In the genomic region with DNA sequence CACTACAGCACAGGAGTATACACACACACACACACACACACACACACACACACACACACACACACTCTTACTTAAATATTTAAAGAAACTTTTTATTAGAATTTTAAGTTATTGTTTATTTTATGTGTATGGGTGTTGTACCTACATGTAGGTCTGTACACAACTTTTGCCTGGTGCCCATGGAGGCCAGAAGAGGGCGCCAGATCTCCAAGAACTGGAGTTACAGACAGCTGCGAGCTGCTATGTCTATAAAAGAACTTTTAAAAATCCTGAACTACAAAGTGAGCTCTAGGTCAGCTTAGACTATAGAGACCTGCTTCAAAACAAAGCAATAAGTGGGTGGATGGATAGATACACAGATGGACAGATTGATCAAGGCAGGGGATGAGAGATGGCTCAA, we compare ENCODE assay signal across 9 mouse cellular contexts. TPM values are rescaled to one million over a fixed set of nuclear protein-coding genes. Genes with fewer than 3 reads are reported as not detected.
DNase-seq lines count a peak whose midpoint lies in the region; ATAC-seq lines count a peak whose summit lies in the region.
"Had no signal": no experiment of that assay in that cellular context is flagged by ENCODE, and none has a peak within 500 bp of the region (broad histone marks: within the 10 kb centered on the region; RNA-seq: fewer than 3 reads in every experiment).

No protein-coding gene starts in this region.

- DNase-seq in heart, adult 8-10 months (ENCODE audit: low spot score) = peak; percentile 60
- DNase-seq in A20 (ENCODE audit: low read depth, low spot score) = peak; percentile 78
- DNase-seq in adrenal gland, adult (ENCODE audit: inconsistent age in 2 of 2, low spot score in 1 of 2) = peak; percentile 76 to 89
- DNase-seq in embryo, embryonic 9.5 days (ENCODE audit: extremely low spot score) = peak; percentile 38
- peak; percentile 74 for DNase-seq in kidney, adult 9 months
- peak; percentile 82 for DNase-seq in testis, postnatal 10 days (ENCODE audit: low spot score)

- H3K4me3 ChIP-seq in heart, embryonic 12.5 days = no peak overlapping the region
- H3K4me3 ChIP-seq: lung, embryonic 15.5 days had no signal

- 34% methylated on average over 2 of the region's 2 CpGs for WGBS in heart, embryonic 12.5 days

- H3K9me3 ChIP-seq in heart, embryonic 12.5 days (replicated peaks) = no peaks in the 10 kb centered on the region
- H3K9me3 ChIP-seq: lung, embryonic 15.5 days had no signal

- ATAC-seq in heart, embryonic 12.5 days (ENCODE audit: insufficient number of reproducible peaks, low FRiP score) = no peak
- ATAC-seq in megakaryocyte-erythroid progenitor cell, adult 5-6 weeks (replicated peaks; ENCODE audit: low FRiP score, low TSS enrichment, poor library complexity, severe bottlenecking) = peak; percentile 67

- no peak overlapping the region for H3K9ac ChIP-seq in heart, embryonic 12.5 days
- H3K9ac ChIP-seq: lung, embryonic 15.5 days had no signal

- no peaks in the 10 kb centered on the region for H3K27me3 ChIP-seq in heart, embryonic 12.5 days (replicated peaks)
- H3K27me3 ChIP-seq: lung, embryonic 15.5 days had no signal

- H3K4me2 ChIP-seq in heart, embryonic 12.5 days = no peak overlapping the region
- H3K4me2 ChIP-seq: lung, embryonic 15.5 days had no signal

- peaks cover 21% of the 10 kb centered on the region for H3K36me3 ChIP-seq in heart, embryonic 12.5 days

- H3K4me1 ChIP-seq in heart, embryonic 12.5 days (replicated peaks) = peaks cover 12% of the 10 kb centered on the region
- H3K4me1 ChIP-seq: lung, embryonic 15.5 days had no signal

- H3K27ac ChIP-seq in heart, embryonic 12.5 days (ENCODE audit: poor library complexity, severe bottlenecking) = no peak overlapping the region
- H3K27ac ChIP-seq: lung, embryonic 15.5 days had no signal

RNA-seq across cellular contexts. Expression of gene Trpc4ap, which starts 18.6 kb away (rescaled TPM):
- total RNA-seq in heart, adult 8-10 months (2022) = 10 to 100 TPM; 85.4 to 95.8 (median 88.4) TPM
- polyA plus RNA-seq in heart, embryonic 12.5 days (2016; fragmentation: Nextera tagmentation; extraction: Ambion mirVana) = 115 and 117 TPM in 2 replicates
- total RNA-seq in megakaryocyte-erythroid progenitor cell, adult 5-6 weeks (2014; fragmentation: Nextera tagmentation) = 86.6 and 122 TPM in 2 replicates
- 45.2 and 61.0 TPM in 2 replicates for total RNA-seq in megakaryocyte-erythroid progenitor cell, adult 5-6 weeks (2017)

RNA-seq across cellular contexts. Expression of gene Edem2, which starts 55.7 kb away (rescaled TPM):
- total RNA-seq in heart, adult 8-10 months (2022) = 1 to 10 TPM; 5.7 to 7.8 (median 6.4) TPM
- polyA plus RNA-seq in heart, embryonic 12.5 days (2016; fragmentation: Nextera tagmentation; extraction: Ambion mirVana) = 26.4 and 26.7 TPM in 2 replicates
- total RNA-seq in megakaryocyte-erythroid progenitor cell, adult 5-6 weeks (2014; fragmentation: Nextera tagmentation) = 15.9 and 23.0 TPM in 2 replicates
- 10.1 and 14.7 TPM in 2 replicates for total RNA-seq in megakaryocyte-erythroid progenitor cell, adult 5-6 weeks (2017)
